Mouse (Mus musculus): ENCODE measurements around the gene Ttn.
"Not testable (repeated sequence)": the region's sequence is repeated elsewhere in the genome, so short reads cannot be mapped to it uniquely, and the experiment has no call there.

Gene Ttn

DNA sequence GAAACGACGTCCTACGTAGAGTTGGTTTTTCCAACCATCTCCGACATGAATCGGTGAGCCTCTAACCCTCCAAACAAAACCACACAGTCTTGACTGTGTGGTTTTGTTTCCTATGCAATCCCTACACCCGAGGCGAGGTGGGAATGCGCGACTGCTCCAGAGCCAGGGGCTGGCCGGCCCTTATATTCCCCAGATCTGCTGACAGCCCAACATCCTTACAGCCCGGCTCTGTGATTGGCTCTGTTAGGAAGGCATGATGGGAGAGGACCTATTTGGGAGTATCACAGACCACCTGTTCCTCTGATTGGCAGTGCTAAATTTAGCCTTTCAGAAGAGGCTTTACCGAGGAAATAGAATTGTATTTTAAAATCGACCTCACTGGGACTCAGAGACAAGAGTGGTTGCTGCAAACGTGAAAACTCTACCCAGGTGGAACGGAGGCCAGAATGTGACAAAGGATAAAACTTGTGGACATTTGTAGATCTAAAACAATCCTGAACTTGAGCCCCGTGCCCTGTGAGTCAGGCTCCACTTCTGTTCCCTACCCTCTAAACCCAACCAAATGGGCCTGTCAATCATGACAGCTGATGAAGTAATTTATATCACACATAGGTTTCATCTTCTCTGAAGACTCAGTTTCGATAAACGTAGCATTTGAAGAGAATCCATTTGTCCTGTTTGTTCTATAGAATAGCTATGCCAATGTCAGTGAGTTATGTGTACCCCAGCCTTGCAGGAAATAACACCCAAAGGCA is at the start of gene Ttn:
TSS of gene Ttn (minus strand) at position 157 of the 755 bp plus-strand sequence.
- DNase-seq (ENCODE audit: low spot score) = no peak

DNA sequence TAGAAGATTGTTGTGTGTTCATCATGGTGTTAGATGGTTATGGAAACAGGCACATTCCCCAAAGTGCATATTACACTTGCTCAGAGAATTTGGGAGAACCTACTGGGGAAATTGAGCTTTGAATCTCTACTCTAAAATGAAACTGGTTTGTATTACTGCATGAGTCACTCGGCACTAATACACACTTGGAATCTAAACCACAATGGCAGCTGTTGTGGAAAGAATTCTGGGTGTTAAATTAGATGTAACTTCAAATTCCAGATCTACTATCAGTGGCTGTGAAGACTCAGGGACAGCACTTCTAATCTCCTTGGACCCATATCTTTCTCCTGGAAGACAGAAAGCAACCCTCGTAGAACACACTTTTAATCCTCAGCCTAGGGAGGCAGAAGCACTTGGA is 38.3 kb upstream of the Ttn start:
- no peak for DNase-seq (ENCODE audit: low spot score)

GRCm38 (mm10) chr2:77017735-77018134 is 35.4 kb upstream of the Ttn start:
- no peak for DNase-seq (ENCODE audit: low spot score)

- not testable (repeated sequence) for DNase-seq (ENCODE audit: low spot score)
These were observed 31.1 kb upstream of the Ttn start for GRCm38 (mm10) chr2:77013449-77013848.

DNA sequence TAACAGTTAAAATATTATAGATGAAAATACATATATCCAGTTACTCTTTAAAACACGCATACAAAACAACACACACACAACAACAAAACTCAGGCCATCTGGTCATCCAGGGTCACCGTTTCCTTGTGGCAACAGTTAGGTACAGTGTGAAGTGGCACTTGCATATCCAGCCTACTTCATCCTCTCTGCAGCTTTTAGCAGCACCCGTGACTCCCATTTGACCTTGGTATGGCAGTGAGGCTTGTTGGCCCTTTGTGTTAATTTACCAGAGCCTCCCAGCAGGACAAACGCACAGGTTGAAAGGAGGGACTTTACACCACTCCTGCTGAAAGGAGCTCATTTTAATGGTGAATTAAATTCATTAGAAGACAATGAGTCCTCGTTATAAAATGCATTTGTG is 29.6 kb upstream of the Ttn start:
- DNase-seq (ENCODE audit: low spot score) = no peak

DNA sequence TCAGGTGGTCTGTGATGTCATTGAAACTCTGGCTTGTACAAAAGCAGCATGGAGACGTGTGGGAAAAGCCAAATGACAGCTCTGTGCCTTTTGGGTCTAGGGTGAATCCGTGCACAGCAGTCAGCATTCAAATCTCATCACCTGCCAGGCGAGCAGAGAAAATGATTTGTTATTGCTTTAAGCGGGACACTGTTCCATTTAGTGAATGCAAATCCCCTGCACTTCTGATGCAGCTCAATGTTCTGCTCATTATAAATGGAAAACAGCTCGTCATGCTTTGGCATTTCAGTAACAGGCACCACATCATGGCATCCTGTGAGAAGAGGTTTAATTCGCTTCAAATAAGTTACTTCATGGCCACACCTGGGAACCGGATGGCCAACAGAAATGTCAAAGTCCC is 24.7 kb upstream of the Ttn start:
- DNase-seq (ENCODE audit: low spot score) = no peak

DNA sequence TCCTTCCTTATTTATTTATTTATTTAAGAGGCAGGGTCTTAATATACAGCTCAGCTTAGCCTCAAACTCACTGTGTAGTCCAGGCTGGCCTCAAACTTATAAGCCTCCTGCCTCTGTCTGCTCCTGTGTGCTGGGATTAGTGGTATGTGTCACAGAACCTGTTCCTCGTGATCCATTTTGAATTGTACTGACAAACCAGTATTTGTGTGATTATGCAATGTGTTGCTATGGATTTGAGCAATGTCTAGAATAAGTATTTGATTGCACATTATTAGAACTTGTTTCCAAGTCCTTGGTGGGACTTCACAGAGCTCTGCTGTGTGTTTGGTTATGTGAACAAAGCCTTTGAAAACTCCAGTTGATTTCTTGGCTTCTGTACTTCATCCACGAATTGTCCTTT is 20.8 kb upstream of the Ttn start:
- DNase-seq (ENCODE audit: low spot score) = no peak

- no peak for DNase-seq (ENCODE audit: low spot score)
These were observed 16.0 kb upstream of the Ttn start for GRCm38 (mm10) chr2:76998351-76998750.

DNA sequence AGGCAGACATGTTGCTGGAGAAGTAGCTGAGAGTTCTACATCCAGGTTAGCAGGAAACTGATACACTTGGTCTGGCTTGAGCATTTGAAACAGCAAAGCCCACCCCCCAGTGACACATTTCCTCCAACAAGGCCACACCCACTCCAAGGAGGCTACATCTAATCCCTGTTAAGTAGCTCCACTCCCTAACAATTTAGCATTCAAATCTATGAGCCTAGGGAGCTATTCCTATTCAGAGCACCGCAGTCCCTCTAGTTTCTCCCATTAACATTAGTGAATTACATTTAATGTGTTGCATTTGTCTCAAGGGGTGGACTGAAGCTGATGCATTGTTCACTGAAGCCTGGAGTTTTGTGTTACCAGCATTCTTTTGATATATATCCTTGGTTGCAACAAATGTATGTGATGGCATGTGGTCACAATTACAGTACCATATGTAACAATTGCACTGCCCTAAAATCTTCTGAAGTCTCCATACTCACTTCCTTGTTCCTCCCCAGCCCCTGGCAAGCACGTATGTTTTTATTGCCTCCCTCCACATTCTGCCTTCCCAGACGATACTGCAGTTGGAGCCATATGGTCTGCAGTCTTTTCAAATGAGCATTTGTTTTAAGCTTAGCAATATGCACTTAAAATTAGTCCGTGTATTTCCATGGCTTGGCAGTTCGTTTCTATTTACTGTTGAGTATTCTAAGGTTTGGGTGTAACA is 10.3 kb upstream of the Ttn start:
- no peak for DNase-seq (ENCODE audit: low spot score)

DNA sequence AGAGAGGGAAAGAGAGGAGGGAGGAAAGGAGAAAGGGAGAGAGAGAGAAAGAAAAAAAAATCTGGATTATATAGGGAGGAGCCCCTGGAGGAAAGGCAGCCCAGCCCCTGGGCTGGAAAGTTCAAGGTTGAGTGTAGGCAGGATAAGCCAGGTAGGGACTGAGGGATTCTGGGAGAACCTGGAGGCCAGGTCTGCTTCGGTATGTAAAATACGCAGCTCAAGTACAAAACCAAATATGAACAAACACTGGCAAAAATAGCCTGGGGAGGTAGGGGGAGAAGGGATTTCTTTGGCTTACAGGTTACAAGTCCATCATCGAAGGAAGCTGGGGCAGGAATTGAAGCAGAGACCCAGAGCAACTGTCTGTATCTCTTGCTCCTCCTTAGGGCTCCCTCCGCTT is 5.0 kb upstream of the Ttn start:
- DNase-seq (ENCODE audit: low spot score) = no peak

DNA sequence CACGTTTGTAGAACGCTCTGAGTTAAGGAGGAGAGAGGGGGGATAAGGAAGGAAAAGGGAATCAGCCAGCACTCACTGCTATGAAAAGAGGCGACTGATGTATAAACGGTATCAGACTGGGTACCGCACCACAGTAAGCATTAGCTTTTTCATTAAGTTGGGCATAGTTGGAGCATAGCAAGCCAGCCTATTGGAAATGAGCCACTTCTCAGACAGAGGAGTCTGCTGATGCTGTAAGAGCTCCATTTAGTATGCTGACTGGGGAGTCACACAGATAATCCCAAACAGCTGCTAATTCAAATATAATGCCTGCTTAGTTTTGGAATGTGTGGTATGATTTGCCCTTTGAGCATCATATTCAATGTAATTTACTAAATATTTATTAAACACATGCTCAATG is 2.0 kb upstream of the Ttn start:
- no peak for DNase-seq (ENCODE audit: low spot score)

- DNase-seq (ENCODE audit: low spot score) = no peak
These were observed 1.3 kb upstream of the Ttn start for GRCm38 (mm10) chr2:76983601-76984000.

GRCm38 (mm10) chr2:76981717-76982116 is 630 bp downstream of the Ttn start:
- no peak for DNase-seq (ENCODE audit: low spot score)

- DNase-seq (ENCODE audit: low spot score) = no peak
These were observed 2.2 kb downstream of the Ttn start for GRCm38 (mm10) chr2:76980146-76980545.

- no peak for DNase-seq (ENCODE audit: low spot score)
These were observed 4.7 kb downstream of the Ttn start for GRCm38 (mm10) chr2:76977650-76978049.

DNA sequence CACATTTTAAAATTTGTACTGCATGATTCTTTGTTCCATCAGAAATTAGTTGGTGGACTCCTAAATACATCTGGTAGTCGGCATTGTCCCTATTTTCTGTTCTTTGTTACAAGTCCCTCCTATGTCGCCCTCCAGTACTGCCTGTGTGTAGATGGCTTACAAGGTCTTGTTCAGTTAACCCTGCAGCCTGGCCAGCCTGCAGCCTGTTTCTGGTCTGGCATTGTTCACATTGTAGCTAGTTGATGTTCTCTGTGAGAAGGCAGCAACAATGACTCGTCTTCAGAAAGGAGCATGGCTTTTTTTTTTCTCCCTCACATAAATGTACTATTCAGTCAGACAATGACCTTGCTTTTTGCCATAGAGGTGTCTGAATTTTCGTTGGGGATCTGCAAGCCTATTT is 10.3 kb downstream of the Ttn start:
- DNase-seq (ENCODE audit: low spot score) = no peak

- no peak for DNase-seq (ENCODE audit: low spot score)
These were observed 11.3 kb downstream of the Ttn start for GRCm38 (mm10) chr2:76971069-76971468.

GRCm38 (mm10) chr2:76970669-76971068 is 11.7 kb downstream of the Ttn start:
- DNase-seq (ENCODE audit: low spot score) = no peak

DNA sequence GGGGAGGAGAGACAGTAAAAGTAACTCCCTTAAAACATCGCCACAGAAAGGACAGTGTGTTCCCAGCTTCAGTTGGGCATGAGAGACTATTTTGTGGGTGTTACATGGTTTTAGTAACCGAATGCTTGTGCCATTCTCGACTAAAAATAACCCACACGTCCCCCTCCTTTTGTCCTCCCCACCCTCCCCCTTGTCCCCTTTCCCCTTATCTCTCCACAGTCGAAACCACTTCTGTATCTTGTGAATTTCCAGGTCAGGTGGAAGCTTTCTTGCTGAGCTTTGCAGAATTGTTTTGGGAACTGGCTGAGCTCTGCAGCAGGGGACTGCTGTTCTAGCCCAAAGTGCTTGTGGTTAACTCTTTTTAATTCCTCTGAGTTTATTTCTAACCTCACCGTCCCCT is 12.1 kb downstream of the Ttn start:
- no peak for DNase-seq (ENCODE audit: low spot score)

DNA sequence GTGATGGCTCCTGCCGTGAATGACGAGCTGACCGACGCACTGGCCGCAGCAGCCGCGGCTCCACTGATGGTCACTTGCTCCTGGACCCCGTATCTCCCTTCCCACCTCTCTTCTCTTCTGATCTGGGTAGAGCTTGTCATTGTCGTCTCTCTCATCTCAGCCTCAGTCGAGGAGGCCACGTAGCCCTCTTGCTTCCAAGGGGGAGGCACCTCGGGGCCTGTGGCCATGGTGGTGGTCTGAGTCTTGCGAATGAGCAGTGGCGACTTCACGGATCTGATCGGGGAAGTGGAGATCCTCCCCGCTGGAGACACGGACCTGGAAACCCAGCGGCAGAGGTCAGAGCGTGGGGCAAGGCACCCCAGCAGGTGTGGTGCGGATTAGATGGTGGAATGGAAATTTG is 12.7 kb downstream of the Ttn start:
- DNase-seq (ENCODE audit: low spot score) = no peak

DNA sequence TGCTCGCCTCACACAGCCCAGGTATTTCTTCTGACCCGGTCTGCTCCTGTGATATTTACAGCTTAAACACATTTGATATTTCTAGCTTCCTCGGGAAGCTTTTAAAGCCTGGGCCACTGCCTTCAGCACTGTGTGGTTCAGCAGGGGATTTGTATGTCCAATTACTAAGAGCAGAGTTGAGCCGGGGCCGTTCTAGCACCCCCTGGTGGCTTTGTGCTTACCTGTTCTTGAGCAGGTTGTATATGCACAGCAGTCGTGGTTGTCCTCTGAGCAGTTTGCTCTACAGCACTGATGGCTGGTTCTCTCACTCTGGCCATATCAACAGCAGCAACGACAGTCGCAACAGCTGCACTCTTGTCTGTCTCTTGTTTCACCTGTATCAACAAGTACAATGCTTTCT is 13.4 kb downstream of the Ttn start:
- DNase-seq (ENCODE audit: low spot score) = peak; percentile 63

DNA sequence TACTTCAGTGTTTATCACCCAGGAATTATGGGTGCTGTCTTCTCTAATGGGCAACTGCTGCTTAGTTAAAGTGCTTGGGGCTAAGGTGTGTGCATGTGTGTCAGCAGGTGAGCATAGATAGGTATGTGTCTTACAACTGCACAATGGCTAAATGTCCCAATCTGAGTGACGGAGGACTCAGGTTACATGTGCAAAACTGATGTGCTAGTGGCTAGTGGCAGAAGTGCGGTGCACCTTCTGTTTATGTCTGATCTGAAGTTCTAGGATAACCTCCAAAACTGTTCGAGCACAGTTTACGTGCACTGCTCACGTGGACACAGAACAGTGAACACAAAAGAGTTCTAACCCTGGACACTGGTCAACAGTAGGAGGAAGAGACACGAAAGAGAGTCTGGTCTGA is 15.8 kb downstream of the Ttn start:
- DNase-seq (ENCODE audit: low spot score) = no peak

DNA sequence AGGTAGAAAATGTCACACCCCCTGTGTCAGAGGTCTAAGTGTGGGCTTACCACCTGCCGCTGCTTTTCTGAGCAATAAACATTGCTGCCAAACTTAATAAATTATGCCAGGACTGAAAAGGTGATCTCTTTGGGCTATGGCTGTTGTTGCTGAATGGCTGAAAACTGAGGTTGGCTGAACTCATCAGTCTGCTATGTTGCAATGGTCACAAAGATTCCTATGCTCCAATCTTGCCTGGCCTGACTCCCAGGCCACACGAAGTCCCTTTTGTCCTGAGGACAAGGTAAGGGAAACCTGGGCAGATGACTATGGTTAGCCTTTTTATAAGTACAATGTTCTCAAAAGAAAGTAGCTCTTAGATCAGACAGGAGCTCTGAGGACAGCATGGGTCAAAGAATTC is 16.3 kb downstream of the Ttn start:
- no peak for DNase-seq (ENCODE audit: low spot score)

DNA sequence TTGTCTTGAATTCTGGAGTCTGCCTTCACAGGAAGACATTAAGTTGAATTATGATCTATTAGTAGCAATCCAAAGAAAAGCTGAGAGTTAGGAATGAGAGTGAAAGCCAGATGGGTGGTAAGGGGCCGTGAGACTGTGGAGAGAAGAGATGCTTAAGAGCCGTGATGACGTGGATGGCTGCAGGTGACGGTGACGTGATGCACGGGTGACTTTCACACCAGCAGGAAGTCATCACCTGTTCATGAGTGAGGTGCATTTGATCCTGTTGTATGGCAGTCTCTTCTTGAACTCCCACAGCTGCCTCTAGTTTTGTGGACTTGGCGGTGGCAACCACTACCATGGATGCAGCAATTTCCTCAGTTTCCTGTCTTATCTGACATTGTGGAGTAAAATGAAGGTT is 16.8 kb downstream of the Ttn start:
- DNase-seq (ENCODE audit: low spot score) = no peak

All from ovary, postnatal 36 days (tissue).